Mouse (Mus musculus): Measurements from ENCODE around the gene Srrt.
"Not testable (repeated sequence)": the region's sequence is repeated elsewhere in the genome, so short reads cannot be mapped to it uniquely, and the experiment has no call there.

Srrt gene

DNA sequence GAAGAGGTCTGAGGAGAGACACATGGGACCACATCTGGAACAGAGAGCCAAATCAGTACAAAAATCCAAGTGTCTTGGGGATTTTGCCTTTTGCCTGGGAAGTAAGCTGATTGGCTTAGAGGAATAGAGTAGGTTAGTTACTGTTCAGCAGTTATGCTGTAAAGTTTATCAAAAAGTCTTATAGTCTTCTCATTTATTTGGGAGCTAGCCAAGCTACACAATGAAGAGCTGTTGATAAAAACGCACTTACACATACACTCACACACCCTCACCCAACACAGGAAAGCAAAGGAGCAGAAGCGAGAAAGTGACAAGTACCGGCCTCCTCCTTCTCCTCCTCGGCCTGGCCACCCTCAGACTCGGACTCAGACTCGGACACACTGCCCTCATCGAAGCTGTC lies 8.2 kb downstream of the Srrt start:
- DNase-seq (ENCODE audit: low read depth, low spot score): no peak

DNA sequence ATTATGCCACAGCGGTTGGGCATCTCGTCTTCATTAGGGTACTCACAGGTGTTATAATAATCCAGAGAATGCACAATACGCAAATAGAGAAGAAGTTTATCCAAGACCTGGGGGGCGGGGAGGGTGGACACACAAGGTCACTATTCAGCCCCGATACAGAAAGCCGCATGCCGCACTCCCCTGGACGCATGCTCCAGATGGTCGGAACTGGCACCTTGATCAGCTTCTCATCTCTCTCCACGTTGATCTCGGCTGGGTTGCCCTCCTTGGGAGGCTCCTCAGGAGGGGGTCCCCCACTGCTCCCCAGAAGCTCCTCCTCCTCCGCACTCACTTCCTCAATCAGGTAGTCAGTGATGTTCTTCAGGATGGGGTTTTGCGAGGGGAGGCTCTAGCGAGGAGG lies 10.3 kb downstream of the Srrt start:
- no peak for DNase-seq (ENCODE audit: low read depth, low spot score)

- DNase-seq (ENCODE audit: low read depth, low spot score): no peak
Observed at GRCm38 (mm10) chr5:137295712-137296111, 11.8 kb downstream of the Srrt start.

GRCm38 (mm10) chr5:137295296-137295695 lies 12.2 kb downstream of the Srrt start:
- no peak for DNase-seq (ENCODE audit: low read depth, low spot score)

DNA sequence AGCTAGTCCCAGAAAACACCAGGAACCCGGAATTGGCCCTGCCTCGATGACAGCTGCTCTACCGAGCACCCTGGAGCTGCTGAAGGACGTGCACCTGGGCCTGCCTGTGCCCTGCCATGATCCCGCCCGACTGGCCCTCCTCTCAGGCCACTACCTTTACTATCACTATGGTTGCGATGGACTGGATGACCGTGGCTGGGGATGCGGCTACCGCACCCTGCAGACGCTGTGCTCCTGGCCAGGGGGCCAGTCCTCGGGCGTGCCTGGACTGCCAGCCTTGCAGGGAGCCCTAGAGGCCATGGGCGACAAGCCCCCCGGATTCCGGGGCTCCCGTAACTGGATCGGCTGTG lies 12.8 kb downstream of the Srrt start:
- no peak for DNase-seq (ENCODE audit: low read depth, low spot score)

DNA sequence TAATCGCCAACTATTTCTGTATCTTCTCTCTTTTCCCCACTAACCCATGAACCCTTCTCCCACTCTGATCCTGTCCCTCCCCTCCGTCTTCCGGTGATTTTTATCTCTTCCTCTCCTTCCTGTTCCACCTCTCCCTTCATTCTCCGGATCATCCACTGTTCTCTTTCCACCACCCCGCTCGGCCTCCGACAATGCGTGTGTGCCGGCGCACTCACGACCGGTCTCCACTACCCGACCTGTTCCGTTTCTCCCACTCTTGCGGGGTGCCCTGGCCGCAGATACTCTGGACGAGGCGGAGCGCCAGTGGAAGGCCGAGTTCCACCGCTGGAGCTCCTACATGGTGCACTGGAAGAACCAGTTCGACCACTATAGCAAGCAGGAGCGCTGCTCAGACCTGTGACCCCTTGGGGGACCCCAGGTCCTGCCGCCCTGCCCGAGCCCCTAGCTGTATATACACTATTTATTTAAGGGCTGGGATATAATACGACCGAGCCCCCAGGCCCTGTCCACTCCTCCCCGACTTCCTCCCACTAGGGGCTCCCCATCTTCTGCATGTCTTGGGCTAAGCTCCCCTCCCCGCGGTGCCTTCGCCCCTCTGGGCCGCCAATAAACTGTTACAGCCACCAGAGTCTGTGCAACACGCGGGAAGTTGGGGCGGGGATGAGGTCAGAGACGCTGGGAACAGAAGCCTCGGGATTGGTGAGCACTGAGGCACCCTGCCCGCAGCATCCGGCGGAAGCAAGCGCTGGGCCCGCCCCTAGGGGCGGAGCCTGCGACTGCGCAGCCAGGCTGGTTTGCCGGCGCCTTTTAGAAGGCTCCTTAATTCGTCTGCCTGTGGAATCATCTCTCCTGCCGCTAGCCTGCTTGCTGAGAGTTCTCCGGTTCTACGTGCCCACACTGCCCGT lies 13.4 kb downstream of the Srrt start, which contains the start of gene Ufsp1:
Gene Ufsp1 (plus strand): TSS at position 791 of the 905 bp plus-strand sequence.
- peak; percentile 95 for DNase-seq (ENCODE audit: low read depth, low spot score)

- peak; percentile 68 for DNase-seq (ENCODE audit: low read depth, low spot score)
Observed at GRCm38 (mm10) chr5:137293282-137293681, 14.2 kb downstream of the Srrt start.

GRCm38 (mm10) chr5:137291381-137291926 lies 16.0 kb downstream of the Srrt start:
- no peak for DNase-seq (ENCODE audit: low read depth, low spot score)

- no peak for DNase-seq (ENCODE audit: low read depth, low spot score)
Observed at GRCm38 (mm10) chr5:137290677-137291076, 16.8 kb downstream of the Srrt start.

GRCm38 (mm10) chr5:137289591-137290365 lies 17.7 kb downstream of the Srrt start:
- DNase-seq (ENCODE audit: low read depth, low spot score): no peak

DNA sequence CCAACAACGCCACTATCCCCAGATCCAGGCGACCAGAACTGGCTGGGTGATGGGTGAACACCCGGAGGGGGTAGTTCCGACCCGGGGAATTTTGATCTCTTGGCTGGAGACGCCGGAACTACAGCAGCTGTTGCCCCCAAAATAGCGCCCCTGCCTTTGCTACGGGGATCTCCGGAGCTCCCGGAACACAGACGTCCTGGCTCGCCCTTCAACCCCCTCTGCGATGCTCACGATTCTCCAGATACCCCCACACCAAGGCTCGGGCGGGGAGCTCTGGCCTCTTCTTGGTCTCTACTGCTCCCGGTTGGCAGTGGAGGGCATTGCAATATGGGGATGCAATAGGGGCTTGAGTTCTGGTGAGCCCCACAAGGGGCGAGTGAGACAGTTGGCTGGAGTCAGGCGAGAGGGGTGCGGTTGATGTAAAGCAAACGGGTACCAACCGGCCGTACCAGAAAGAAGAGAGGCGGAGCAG lies 18.4 kb downstream of the Srrt start:
- DNase-seq (ENCODE audit: low read depth, low spot score): peak; percentile 50

DNA sequence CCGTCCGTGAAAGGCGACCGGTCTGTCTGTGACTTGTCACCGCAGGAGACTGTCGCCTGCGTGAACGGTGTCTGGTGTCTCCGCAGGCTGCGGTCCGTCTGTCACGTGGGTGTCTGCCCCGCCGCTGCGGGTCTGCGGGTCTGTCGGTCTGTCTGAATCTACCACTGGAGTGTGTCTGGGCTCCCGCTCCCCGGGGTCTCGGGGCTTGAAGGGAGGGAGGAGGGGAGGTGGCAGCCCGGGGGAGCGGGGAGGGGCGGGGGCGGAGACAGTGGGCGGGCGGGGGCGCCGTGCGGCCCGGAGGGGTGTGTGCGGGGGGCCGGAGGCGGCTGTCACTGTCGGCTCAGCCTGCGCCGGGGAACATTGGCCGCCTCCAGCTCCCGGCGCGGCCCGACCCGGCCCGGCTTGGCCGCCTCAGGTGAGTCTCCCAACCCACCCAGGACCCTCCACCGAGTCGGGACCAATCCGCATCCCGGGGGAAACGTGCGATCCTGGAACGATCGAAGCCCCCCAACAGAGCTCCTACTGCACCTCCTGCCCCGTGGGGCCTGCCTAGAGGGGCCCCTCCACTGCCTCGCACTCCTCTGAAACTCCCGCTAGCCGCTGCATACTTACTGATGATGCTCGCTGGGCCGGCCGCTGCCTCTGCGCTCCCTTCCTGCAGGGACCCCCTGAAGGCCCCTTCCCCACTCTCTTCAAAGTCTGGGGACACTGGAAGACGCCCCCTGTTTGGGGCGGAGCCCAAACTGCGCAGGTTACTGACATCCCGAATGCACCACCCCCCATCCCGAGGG lies 19.3 kb downstream of the Srrt start:
- no peak for DNase-seq (ENCODE audit: low read depth, low spot score)

- peak; percentile 75 for DNase-seq (ENCODE audit: low read depth, low spot score)
Observed at GRCm38 (mm10) chr5:137287032-137287952, 20.2 kb downstream of the Srrt start, which contains the start of gene Ache. Ache (plus strand) TSS chr5:137287519.

- peak; percentile 81 for DNase-seq (ENCODE audit: low read depth, low spot score)
Observed at GRCm38 (mm10) chr5:137286655-137287031, 20.8 kb downstream of the Srrt start.

DNA sequence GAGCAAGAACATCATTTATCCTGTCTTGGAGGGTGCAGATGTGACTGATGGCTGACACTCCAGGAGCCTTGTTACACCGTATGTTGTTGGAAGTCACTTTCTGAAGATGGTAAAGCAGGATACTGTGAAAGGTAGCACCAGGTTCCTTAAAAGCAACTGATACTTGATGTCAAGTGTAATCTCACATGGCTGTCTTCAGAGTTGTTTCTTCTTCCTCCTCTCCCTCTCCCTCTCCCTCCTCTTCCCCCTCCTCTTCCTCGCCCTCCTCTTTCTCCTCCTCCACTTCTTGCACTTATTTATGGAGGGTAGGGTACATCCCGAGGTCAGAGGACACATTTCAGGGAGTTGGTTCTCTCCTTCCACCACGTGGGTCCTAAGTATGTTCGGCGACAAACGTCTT lies 21.5 kb downstream of the Srrt start:
- no peak for DNase-seq (ENCODE audit: low read depth, low spot score)

DNA sequence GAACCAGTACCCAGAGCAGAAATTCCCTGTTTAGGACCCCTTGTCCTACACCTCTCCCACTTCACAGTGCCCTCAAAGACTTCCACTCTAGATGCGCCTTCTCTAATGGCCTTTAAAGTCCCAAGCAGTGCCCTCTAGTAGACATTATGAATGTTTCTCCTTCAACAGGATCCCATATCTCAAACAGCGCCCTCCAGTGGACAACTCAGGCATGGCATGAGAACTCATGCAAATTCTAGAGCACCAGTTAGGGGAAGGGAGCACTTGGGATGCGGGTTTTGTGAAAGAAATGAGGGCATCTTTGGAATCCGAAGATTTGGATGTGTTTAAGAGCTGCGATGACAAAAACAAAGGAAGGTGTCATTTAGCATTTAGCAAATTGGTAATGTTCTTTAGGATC lies 22.4 kb downstream of the Srrt start:
- DNase-seq (ENCODE audit: low read depth, low spot score): no peak

DNA sequence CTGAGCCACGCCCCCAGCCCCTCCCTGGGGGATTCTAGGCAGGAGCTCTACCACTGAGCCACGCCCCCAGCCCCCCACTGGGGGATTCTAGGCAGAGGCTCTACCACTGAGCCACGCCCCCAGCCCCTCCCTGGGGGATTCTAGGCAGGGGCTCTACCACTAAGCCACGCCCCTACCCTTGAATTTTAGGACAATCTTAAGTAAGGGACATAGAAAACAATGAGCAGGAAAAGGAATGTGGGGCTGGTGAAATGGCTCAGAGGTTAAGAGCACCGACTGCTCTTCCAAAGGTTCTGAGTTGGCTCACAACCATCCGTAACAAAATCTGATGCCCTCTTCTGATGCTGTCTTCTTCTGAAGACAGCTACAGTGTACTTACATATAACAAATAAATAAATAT lies 23.1 kb downstream of the Srrt start:
- DNase-seq (ENCODE audit: low read depth, low spot score): not testable (repeated sequence)

DNA sequence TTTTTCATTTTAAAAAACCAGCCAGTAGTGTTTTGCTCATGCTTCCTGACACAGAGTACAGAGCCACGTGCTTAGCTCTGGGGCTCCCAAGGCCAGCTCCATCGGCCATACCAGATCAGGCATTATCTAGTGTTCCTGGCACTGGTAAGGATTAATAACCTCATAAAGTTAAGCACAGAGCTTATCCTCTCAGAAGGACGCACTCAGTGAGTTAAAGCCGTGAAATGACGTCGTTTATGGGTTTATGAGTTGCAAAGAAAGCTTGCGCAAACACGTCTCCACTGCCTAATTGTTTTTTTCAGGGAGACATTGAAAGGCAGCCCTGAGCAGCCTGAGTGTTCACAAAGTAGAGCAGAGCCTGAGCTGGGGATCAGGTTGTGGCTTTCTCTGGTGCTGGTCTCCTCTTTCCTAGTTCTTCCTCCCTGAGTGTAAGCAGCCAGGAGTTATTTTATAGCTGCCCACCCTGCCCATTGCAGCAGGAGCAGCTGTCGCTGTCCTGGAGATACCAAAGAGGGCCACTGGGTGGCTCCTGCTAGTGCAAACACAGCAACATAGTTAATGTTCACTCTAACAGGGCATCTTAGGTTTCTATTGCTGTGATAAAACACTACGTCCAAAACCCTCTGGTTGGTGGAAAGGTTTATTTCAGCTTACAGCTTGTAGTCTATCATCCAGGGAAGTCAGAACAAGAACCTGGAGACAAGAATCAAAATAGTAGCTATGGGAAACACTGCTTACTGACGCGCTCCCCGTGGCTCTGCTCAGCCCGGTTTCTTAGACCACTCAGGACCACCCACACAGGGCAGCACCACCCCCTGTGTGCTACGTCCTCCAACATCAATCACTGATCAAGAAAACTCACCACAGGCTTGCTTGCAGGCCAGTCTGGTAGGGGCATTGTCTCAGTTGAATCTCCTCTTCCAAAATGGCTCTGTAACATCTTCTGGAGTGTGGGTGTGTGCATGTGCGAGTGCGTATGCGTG lies 29.8 kb downstream of the Srrt start:
- no peak for DNase-seq (ENCODE audit: low read depth, low spot score)
